Mouse (Mus musculus): Measurements from ENCODE around the gene Crip2. TPM values are rescaled to one million over a fixed set of nuclear protein-coding genes. Genes with fewer than 3 reads are reported as not detected.
A peak's percentile ranks its signal among the peaks of the same experiment; 100 is the strongest.

Crip2 gene
- polyA plus RNA-seq, 1 experiment from 2014 or later: 350 TPM

DNA sequence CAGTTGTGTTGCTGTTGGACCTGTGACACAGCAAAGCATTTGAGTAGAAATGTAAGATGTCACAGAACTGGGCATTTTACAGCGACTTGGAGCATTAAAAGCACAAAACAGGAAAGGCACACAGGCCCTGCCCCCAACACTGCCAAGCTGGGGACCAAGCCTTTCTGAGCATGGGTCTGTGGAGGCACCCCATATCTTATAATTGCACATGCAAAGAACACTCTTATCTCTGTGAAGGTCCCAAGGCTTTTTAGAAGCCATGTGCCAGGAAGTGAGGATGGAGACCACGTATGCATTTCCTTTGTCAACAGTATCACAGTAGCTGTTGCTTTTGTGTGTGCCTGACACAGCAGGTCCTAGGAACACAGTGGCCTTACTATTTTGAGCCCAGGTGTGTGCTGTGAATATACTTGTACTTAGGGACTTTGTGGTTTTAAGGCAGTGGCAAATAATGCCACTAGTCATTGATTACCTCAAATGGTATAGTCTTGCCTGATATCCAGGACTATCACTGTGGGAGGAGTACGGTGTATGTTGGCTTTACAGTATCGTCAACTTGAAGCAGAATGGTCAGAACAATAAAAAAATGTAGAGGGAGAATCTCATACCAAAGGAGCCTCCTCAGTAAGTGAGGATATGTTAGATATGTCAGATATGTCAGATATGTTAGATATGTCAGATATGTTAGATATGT is 32.5 kb upstream of the Crip2 start:
- H3K9me3 ChIP-seq: no peaks in the 10 kb centered on the region
- 87% methylated on average over 4 of the region's 4 CpGs for WGBS
- no peak overlapping the region for H3K4me2 ChIP-seq
- peaks cover 6% of the 10 kb centered on the region; the same call in 1 of the 2 replicates for H3K36me3 ChIP-seq
- no peaks in the 10 kb centered on the region for H3K27me3 ChIP-seq
- no peak for ATAC-seq (ENCODE audit: low read depth)
- H3K9ac ChIP-seq: no peak overlapping the region
- H3K4me1 ChIP-seq (replicated peaks): peaks cover 57% of the 10 kb centered on the region
- H3K4me3 ChIP-seq: no peak overlapping the region
- no peak overlapping the region for H3K27ac ChIP-seq (replicated peaks)

DNA sequence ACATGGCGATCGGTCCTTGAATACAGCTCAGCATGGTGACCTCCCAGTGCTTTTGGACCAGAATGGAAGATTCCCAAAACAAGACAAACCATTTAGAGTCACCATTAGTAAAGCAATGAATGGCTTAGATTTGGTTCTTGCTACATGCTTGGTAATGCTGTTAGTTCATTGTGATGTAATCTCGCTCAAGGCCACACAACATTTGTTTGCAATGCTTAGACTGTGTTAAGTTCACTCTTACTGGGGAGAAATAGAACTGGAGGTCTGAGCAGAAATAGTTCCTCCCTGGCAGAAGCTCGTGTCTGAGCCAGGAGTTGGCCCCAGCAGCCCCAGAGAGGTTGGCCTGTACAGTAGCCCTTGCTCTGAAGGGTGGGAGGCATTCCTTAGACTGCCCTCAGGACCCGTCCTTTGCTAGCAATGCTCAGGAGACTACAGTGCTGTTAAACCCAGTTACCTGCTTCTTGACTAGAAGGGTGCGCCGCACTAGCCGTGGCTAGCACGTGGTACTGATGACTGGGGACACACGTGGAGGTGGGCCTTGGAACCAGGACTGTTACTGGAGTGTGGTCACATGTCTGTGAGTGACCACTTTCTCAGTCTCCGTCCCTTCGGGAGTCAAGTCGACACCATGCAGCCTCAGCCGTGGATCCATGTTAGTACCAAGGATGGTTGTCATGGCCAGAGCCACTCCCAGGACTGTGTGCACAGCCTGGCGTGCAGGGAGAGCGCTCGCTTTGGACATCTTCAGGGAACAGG is 31.3 kb upstream of the Crip2 start:
- Histone ChIP-seq H3K4me1 (replicated peaks) (peaks cover 45% of the 10 kb centered on the region), H3K9me3 (no peaks in the 10 kb centered on the region), H3K36me3 (peaks cover 17% of the 10 kb centered on the region), H3K4me3 (no peak overlapping the region), H3K4me2 (no peak overlapping the region), H3K27me3 (no peaks in the 10 kb centered on the region), H3K27ac (replicated peaks) (no peak overlapping the region), H3K9ac (no peak overlapping the region)
- no peak for ATAC-seq (ENCODE audit: low read depth)
- 87% methylated on average over 17 of the region's 17 CpGs for WGBS

DNA sequence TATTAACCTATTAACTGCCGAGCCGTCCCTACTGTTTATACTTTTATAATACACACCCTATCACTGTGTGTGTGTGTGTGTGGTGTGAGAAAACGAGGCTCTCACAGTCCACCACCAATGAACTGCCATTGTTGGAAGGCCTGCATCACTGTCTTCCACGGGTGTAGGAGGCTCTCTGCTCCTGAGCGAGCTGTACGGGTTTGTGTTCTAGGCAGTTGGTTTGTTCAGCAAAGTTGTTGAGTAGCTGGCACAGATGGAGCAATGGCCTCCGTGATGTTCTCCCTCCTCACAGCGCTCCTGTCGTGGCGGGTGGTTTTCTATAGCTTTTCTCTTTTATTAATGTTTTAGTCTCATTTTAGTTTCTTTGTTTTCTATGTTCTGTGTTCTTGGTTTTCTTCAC is 30.2 kb upstream of the Crip2 start:
- no peak overlapping the region for H3K4me2 ChIP-seq
- H3K9ac ChIP-seq: 0 out of 2 replicates have a peak overlapping the region, but pooled peaks have one; percentile 5
- H3K4me3 ChIP-seq: no peak overlapping the region
- no peak overlapping the region for H3K27ac ChIP-seq (replicated peaks)
- H3K9me3 ChIP-seq: no peaks in the 10 kb centered on the region
- H3K27me3 ChIP-seq: no peaks in the 10 kb centered on the region
- H3K36me3 ChIP-seq: peaks cover 28% of the 10 kb centered on the region
- no peak for ATAC-seq (ENCODE audit: low read depth)
- 87% methylated on average over 10 of the region's 10 CpGs for WGBS
- H3K4me1 ChIP-seq (replicated peaks): peaks cover 41% of the 10 kb centered on the region

DNA sequence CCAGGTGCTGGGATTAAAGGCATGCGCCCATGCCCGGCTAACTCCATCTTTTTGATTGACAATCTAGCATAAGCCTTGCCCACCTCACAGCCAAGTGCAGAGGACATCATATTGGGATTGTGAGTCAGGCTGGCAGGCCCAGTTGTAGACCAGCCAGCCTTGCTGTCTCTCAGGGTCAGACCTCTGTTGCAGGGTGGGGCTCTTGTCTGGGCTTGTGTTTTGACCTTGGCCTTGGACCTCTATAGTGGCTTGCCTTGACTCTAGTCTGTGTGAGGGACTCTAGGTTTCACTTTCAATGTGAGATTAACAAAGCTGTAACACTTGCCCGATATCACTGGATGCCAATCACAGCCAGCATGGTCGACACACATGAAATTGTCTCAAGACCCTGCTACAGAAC is 25.9 kb upstream of the Crip2 start:
- Histone ChIP-seq H3K27me3 (no peaks in the 10 kb centered on the region), H3K4me1 (replicated peaks) (peaks cover 20% of the 10 kb centered on the region), H3K4me2 (no peak overlapping the region), H3K9me3 (no peaks in the 10 kb centered on the region), H3K4me3 (no peak overlapping the region), H3K36me3 (peaks cover 62% of the 10 kb centered on the region), H3K27ac (replicated peaks) (no peak overlapping the region), H3K9ac (no peak overlapping the region)
- no peak for ATAC-seq (ENCODE audit: low read depth)
- WGBS: 93% methylated on average over 4 of the region's 4 CpGs

DNA sequence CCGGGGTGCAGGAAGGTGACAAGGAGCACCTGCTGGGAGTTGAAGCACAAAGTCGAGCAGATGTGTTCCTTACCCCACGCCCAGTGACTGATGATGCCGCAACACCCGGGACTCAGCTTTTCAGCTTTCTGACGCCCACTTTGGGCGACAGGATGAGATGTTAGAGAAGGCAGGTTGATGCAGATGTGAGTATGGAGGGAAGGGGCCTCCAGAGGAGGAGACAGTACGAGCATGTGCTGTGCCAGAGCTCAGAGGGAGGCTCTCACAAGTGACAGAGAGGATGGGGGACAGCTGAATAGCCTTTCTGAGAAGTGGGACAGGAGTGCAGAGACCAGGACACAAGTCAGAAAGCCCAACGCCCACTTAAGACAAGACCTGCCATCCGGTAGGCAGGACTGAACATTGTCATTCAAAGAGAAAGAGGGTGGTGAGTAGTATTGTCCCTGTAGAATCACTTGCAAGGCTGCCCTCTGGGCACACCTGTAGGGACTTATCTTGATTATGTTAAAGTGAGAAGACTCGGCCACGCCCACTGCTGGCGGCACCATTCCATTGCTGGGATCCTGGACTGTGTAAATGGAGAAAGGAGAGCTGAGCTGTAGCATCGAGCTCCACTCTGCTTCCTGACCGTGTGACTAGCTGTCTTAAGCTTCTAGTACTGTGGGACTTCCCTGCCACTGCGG is 25.0 kb upstream of the Crip2 start:
- no peaks in the 10 kb centered on the region for H3K27me3 ChIP-seq
- 88% methylated on average over 16 of the region's 16 CpGs for WGBS

DNA sequence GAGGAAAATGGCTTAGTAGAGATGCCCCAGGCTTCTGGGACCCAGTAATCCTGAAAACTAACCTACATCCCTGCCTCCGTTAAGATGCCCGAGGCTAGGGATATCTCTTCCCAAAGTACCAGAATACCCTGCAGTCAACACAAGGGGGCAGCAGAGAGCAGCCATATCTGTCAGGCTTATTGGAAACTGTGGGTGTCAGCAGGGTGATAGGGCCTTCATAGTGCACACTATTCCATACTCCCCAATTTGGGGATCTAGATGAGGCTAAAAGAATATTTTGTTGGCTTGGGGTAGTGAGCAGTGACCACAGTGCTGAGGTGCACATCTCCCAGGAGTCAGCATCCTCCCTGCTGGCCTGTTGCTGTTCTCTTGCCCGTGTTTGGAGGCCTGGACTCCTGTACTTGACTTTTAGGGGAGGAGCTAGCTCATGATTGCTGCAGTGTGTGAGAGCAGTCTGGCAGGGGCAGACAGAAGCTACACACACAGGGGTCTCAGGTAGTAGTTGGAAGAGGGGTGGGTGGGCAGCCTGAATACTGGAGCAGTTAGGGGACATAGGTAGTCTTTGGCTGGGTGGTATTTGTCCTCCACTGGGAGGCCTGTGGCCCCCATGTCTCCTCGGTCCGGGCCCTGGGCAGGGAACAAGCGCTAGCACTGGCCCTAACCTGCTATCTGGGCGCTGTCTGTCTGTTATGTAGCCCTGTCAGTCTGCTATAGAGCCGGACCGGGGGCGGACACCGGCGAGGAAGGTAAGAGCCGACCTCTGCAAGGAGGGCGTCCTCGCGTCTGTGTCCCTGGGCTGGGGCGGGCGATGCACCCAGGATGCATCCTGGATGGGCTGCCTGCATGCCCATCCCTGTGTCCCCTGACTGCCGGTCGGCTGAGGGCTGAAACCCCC is 20.3 kb upstream of the Crip2 start:
- Histone ChIP-seq H3K9me3 (no peaks in the 10 kb centered on the region), H3K9ac (no peak overlapping the region), H3K4me2 (no peak overlapping the region), H3K4me1 (replicated peaks) (no peaks in the 10 kb centered on the region), H3K4me3 (no peak overlapping the region), H3K27ac (replicated peaks) (no peak overlapping the region), H3K27me3 (no peaks in the 10 kb centered on the region), H3K36me3 (peaks cover 84% of the 10 kb centered on the region)
- 87% methylated on average over 20 of the region's 20 CpGs for WGBS
- ATAC-seq (ENCODE audit: low read depth): peak; percentile 76

More for the DNA sequence above, 25.0 kb upstream of the Crip2 start:
- Histone ChIP-seq H3K9ac (no peak overlapping the region), H3K4me3 (no peak overlapping the region), H3K27ac (replicated peaks) (no peak overlapping the region), H3K4me1 (replicated peaks) (peaks cover 12% of the 10 kb centered on the region; the same call in 1 of the 2 replicates), H3K4me2 (no peak overlapping the region), H3K9me3 (no peaks in the 10 kb centered on the region), H3K36me3 (peaks cover 63% of the 10 kb centered on the region)
- ATAC-seq (ENCODE audit: low read depth): no peak

DNA sequence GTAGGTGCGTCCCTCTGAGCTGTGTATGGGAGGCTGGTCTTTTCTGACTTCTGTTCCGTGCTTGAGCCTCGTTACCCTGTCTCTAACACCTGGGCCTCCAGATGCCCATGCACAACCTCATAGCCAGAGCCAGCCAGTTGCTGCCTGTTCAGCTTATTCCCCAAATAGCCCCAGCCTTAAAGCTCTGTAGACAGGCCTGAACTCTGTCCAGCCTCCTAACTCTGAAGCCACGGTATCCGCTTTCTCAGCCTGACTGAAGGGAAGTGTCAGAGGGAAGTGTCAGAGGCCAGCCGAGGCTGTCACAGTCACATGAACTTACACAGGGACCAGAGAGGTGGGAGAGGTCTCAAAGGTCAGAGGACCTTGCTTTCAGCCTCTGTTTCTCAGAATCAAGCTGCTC is 15.3 kb upstream of the Crip2 start:
- Histone ChIP-seq H3K27ac (replicated peaks) (no peak overlapping the region), H3K4me3 (no peak overlapping the region), H3K4me1 (replicated peaks) (no peaks in the 10 kb centered on the region), H3K36me3 (peaks cover 98% of the 10 kb centered on the region), H3K27me3 (no peaks in the 10 kb centered on the region), H3K9me3 (no peaks in the 10 kb centered on the region), H3K4me2 (no peak overlapping the region), H3K9ac (no peak overlapping the region)
- no peak for ATAC-seq (ENCODE audit: low read depth)
- 90% methylated on average over 6 of the region's 6 CpGs for WGBS

DNA sequence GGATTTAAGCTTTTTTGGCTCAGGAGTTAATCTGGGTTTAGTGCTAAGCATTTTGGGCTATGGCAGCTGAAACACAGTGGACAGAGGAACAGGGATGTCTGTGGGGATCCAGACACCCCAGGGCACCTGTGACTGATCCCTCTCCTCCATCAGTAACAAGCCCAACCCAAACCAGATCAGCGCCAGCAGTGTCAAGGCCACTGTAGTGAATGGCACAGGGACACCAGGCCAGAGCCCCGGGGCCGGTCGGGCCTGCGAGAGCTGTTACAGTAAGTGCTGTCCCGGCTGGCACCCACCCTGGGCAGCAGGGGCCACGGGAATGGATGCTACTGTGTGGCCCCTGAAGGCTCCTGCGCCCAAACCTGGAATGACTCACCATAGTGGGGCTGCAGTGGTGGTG is 9.3 kb upstream of the Crip2 start:
- 97% methylated on average over 8 of the region's 8 CpGs for WGBS
- H3K36me3 ChIP-seq: peaks cover 100% of the 10 kb centered on the region
- ATAC-seq (ENCODE audit: low read depth): no peak
- H3K27me3 ChIP-seq: no peaks in the 10 kb centered on the region
- H3K4me3 ChIP-seq: no peak overlapping the region
- H3K4me2 ChIP-seq: no peak overlapping the region
- H3K27ac ChIP-seq (replicated peaks): no peak overlapping the region
- H3K9me3 ChIP-seq: no peaks in the 10 kb centered on the region
- no peak overlapping the region for H3K9ac ChIP-seq
- H3K4me1 ChIP-seq (replicated peaks): no peaks in the 10 kb centered on the region

DNA sequence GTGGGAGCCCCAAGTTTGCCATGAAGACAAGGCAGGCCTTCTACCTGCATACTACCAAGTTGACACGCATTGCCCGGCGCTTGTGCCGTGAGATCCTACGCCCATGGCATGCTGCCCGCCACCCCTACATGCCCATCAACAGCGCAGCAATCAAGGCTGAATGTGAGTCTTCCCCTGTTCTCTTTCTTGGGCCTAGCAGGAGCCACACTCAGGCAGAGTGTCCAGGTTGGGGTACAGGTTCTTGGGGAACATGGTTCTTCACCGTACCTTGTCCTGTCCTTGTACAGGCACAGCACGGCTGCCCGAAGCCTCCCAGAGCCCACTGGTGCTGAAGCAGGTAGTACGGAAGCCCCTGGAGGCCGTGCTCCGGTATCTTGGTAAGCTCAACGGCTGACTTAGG is 8.4 kb upstream of the Crip2 start:
- Histone ChIP-seq H3K4me2 (no peak overlapping the region), H3K9ac (no peak overlapping the region), H3K9me3 (no peaks in the 10 kb centered on the region), H3K27me3 (no peaks in the 10 kb centered on the region), H3K36me3 (peaks cover 100% of the 10 kb centered on the region), H3K4me1 (replicated peaks) (no peaks in the 10 kb centered on the region), H3K27ac (replicated peaks) (no peak overlapping the region), H3K4me3 (no peak overlapping the region)
- 96% methylated on average over 14 of the region's 14 CpGs for WGBS
- ATAC-seq (ENCODE audit: low read depth): no peak

DNA sequence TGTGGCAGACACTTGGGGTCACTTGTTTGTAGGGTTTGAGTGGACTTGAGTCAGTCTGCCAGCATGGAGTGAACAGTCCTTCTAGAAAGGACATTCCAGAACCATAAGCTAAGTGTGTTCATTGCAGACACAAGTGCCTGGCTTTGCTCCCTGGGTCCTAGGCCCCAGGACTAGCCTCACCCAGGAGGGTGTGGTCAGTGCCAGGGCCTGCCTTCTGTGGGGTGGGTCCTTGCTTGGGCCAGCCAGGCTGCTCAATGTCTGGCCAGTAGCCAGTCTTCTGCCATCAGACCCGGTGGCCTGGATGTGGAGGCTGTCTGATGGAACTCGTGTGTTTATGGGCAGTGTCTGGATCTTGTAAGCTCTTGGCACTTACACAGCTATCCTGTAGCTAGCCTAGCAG is 7.5 kb upstream of the Crip2 start:
- Histone ChIP-seq H3K36me3 (peaks cover 100% of the 10 kb centered on the region), H3K9ac (no peak overlapping the region), H3K4me1 (replicated peaks) (no peaks in the 10 kb centered on the region), H3K4me3 (no peak overlapping the region), H3K9me3 (no peaks in the 10 kb centered on the region), H3K27ac (replicated peaks) (no peak overlapping the region), H3K27me3 (no peaks in the 10 kb centered on the region), H3K4me2 (no peak overlapping the region)
- no peak for ATAC-seq (ENCODE audit: low read depth)
- WGBS: 83% methylated on average over 2 of the region's 2 CpGs

DNA sequence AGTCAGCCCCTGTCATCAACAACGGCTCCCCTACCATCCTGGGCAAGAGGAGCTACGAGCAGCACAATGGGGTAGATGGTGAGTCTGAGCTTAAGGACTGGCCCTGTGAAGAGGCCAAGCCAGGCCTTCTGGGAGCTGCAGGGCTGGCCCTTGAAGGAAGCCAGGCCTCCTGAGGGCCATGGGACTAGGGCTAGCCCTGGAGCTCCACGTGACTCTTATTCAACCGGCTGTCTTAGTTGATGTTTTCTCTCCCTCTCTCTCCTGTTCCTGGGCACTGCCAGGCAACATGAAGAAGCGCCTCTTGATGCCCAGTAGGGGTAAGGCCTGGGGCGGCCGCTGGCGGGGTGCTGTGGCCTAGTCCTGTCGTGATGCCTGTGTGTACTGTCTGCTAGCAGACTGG is 6.8 kb upstream of the Crip2 start:
- peaks cover 1% of the 10 kb centered on the region for H3K4me1 ChIP-seq (replicated peaks)
- peaks cover 99% of the 10 kb centered on the region for H3K36me3 ChIP-seq
- H3K27me3 ChIP-seq: no peaks in the 10 kb centered on the region
- no peak overlapping the region for H3K4me2 ChIP-seq
- H3K9me3 ChIP-seq: no peaks in the 10 kb centered on the region
- 93% methylated on average over 9 of the region's 9 CpGs for WGBS
- no peak overlapping the region for H3K9ac ChIP-seq
- no peak overlapping the region for H3K4me3 ChIP-seq
- H3K27ac ChIP-seq (replicated peaks): no peak overlapping the region
- ATAC-seq (ENCODE audit: low read depth): no peak

Measured in neural tube, embryonic 13.5 days (tissue).